Mouse (Mus musculus) MEL (cell line): ENCODE results near the gene Tiam1. TPM values are rescaled to one million over a fixed set of nuclear protein-coding genes. Genes with fewer than 3 reads are reported as not detected.

Source experiments
- DNase-seq: peaks from one replicate; pipeline ENCODE4 v3.0.0; 2011; ENCODE audit warnings: low read depth, low spot score
- H3K27ac ChIP-seq: 2 replicates; pipeline ENCODE4 v1.5.1; 2012; ENCODE audit warnings: low read depth, mild to moderate bottlenecking, control low read depth, low read length, moderate library complexity; ENCODE audit not compliant: control insufficient read depth
- H3K27me3 ChIP-seq, 2 experiments: fragments of 150-350 bp in 1 of 2; sonication (generic) in 1 of 2; 2 replicates each; pipeline ENCODE4 v1.6.1; 2012; ENCODE audit warnings: low read length in 2 of 2, mild to moderate bottlenecking in 2 of 2, improper control_type of control experiment in 1 of 2, moderate library complexity in 1 of 2; ENCODE audit not compliant: insufficient read depth in 2 of 2, control insufficient read depth in 1 of 2
- H3K36me3 ChIP-seq, 2 experiments: 2 replicates each; pipeline ENCODE4 v1.6.1; 2012 to 2014; ENCODE audit warnings: low read length in 2 of 2, improper control_type of control experiment in 1 of 2, inconsistent platforms in 1 of 2, mild to moderate bottlenecking in 1 of 2; ENCODE audit not compliant: insufficient read depth in 2 of 2, control insufficient read depth in 1 of 2
- H3K4me1 ChIP-seq, 2 experiments: fragments of 150-350 bp in 1 of 2; sonication (generic) in 1 of 2; 2 replicates each; pipeline ENCODE4 v1.6.1; 2012; ENCODE audit warnings: low read length in 2 of 2, improper control_type of control experiment in 1 of 2, mild to moderate bottlenecking in 1 of 2; ENCODE audit not compliant: insufficient read depth in 2 of 2, control insufficient read depth in 1 of 2
- H3K4me3 ChIP-seq, 2 experiments: fragments of 150-350 bp in 1 of 2; sonication (generic) in 1 of 2; 2 replicates each; pipeline ENCODE4 v1.5.1; 2012; ENCODE audit warnings: low read depth in 2 of 2, low read length in 2 of 2, mild to moderate bottlenecking in 2 of 2, moderate library complexity in 2 of 2, control low read depth in 1 of 2, improper control_type of control experiment in 1 of 2; ENCODE audit not compliant: control insufficient read depth in 1 of 2, insufficient read depth in 1 of 2
- H3K79me2 ChIP-seq: 2 replicates; pipeline ENCODE4 v1.6.1; 2012; ENCODE audit warnings: mild to moderate bottlenecking, low read length, moderate library complexity; ENCODE audit not compliant: control insufficient read depth, poor library complexity, insufficient read depth
- H3K9ac ChIP-seq: 2 replicates; pipeline ENCODE4 v1.6.1; 2012; ENCODE audit warnings: low read depth, mild to moderate bottlenecking, control low read depth, low read length, moderate library complexity; ENCODE audit not compliant: control insufficient read depth, poor library complexity, severe bottlenecking
- H3K9me3 ChIP-seq: fragments of 150-350 bp; sonication (generic); replicated peaks from 2 replicates; pipeline ENCODE4 v1.6.1; 2012; ENCODE audit warnings: mild to moderate bottlenecking, low read length, improper control_type of control experiment, moderate library complexity; ENCODE audit not compliant: insufficient read depth
- BHLHE40 ChIP-seq: IDR thresholded peaks from 2 replicates; pipeline ENCODE4 v1.6.1; 2012; ENCODE audit warnings: low read depth, mild to moderate bottlenecking, inconsistent platforms, low read length, improper control_type of control experiment, borderline replicate concordance
- CHD1 ChIP-seq: IDR thresholded peaks from 2 replicates; pipeline ENCODE4 v1.6.1; 2012; ENCODE audit warnings: low read depth, mild to moderate bottlenecking, inconsistent platforms, low read length, improper control_type of control experiment
- CTCF ChIP-seq, 3 experiments: IDR thresholded peaks in 2 of 3; conservative IDR thresholded peaks in 1 of 3; 2 replicates each; pipeline ENCODE4 v1.5.1; 2011 to 2012; ENCODE audit warnings: low read length in 3 of 3, low read depth in 2 of 3, mild to moderate bottlenecking in 2 of 3, improper control_type of control experiment in 1 of 3, inconsistent platforms in 1 of 3, mixed read lengths in 1 of 3, moderate library complexity in 1 of 3; ENCODE audit not compliant: control insufficient read depth in 1 of 3, insufficient read depth in 1 of 3, poor library complexity in 1 of 3, severe bottlenecking in 1 of 3
- E2F4 ChIP-seq: IDR thresholded peaks from 2 replicates; pipeline ENCODE4 v1.6.1; 2011; ENCODE audit warnings: low read depth, low read length, improper control_type of control experiment, borderline replicate concordance
- ELF1 ChIP-seq: IDR thresholded peaks from 2 replicates; pipeline ENCODE4 v1.6.1; 2014; ENCODE audit warnings: low read depth, mild to moderate bottlenecking, inconsistent platforms, low read length, improper control_type of control experiment, moderate library complexity
- EP300 ChIP-seq, 2 experiments: IDR thresholded peaks; 2 replicates each; pipeline ENCODE4 v1.6.1; 2011; ENCODE audit warnings: improper control_type of control experiment in 2 of 2, low read length in 2 of 2, low read depth in 1 of 2, mild to moderate bottlenecking in 1 of 2
- ETS1 ChIP-seq: IDR thresholded peaks from 2 replicates; pipeline ENCODE4 v1.6.1; 2012; ENCODE audit warnings: low read depth, mild to moderate bottlenecking, inconsistent platforms, low read length, improper control_type of control experiment, moderate library complexity
- GABPA ChIP-seq: IDR thresholded peaks from 2 replicates; pipeline ENCODE4 v1.6.1; 2012; ENCODE audit warnings: low read depth, mild to moderate bottlenecking, inconsistent platforms, low read length, improper control_type of control experiment, moderate library complexity
- GATA1 ChIP-seq: IDR thresholded peaks from 2 replicates; pipeline ENCODE4 v1.6.1; 2011; ENCODE audit warnings: low read depth, low read length, improper control_type of control experiment
- HCFC1 ChIP-seq: IDR thresholded peaks from 2 replicates; pipeline ENCODE4 v1.6.1; 2012; ENCODE audit warnings: low read depth, mild to moderate bottlenecking, inconsistent platforms, low read length, improper control_type of control experiment, moderate library complexity
- KAT2A ChIP-seq: conservative IDR thresholded peaks from 2 replicates; pipeline ENCODE4 v1.6.1; 2012; ENCODE audit warnings: low read depth, low read length, improper control_type of control experiment, inconsistent platforms
- MAFK ChIP-seq: IDR thresholded peaks from 2 replicates; pipeline ENCODE4 v1.6.1; 2011; ENCODE audit warnings: low read depth, mild to moderate bottlenecking, low read length, improper control_type of control experiment, borderline replicate concordance
- MAX ChIP-seq: IDR thresholded peaks from 2 replicates; pipeline ENCODE4 v1.6.1; 2011; ENCODE audit warnings: low read length, improper control_type of control experiment
- MAZ ChIP-seq: IDR thresholded peaks from 2 replicates; pipeline ENCODE4 v1.6.1; 2012; ENCODE audit warnings: low read depth, mild to moderate bottlenecking, inconsistent platforms, low read length, improper control_type of control experiment
- MEF2A ChIP-seq: IDR thresholded peaks from 2 replicates; pipeline ENCODE4 v1.6.1; 2014; ENCODE audit warnings: low read depth, mild to moderate bottlenecking, inconsistent platforms, low read length, improper control_type of control experiment; ENCODE audit not compliant: poor library complexity, insufficient replicate concordance, severe bottlenecking; ENCODE audit errors: extremely low read depth
- MXI1 ChIP-seq: IDR thresholded peaks from 2 replicates; pipeline ENCODE4 v1.6.1; 2011; ENCODE audit warnings: mild to moderate bottlenecking, low read depth, low read length, improper control_type of control experiment
- MYB ChIP-seq: IDR thresholded peaks from 2 replicates; pipeline ENCODE4 v1.6.1; 2011; ENCODE audit warnings: mild to moderate bottlenecking, low read depth, low read length, improper control_type of control experiment
- MYC ChIP-seq: IDR thresholded peaks from 2 replicates; pipeline ENCODE4 v1.6.1; 2011; ENCODE audit warnings: low read depth, mild to moderate bottlenecking, low read length, improper control_type of control experiment, moderate library complexity
- NELFE ChIP-seq: IDR thresholded peaks from 2 replicates; pipeline ENCODE4 v1.6.1; 2011; ENCODE audit warnings: low read depth, low read length, improper control_type of control experiment
- POLR2A ChIP-seq, 2 experiments: IDR thresholded peaks; 2 replicates each; pipeline ENCODE4 v1.6.1; 2011 to 2012; ENCODE audit warnings: low read length in 2 of 2, mild to moderate bottlenecking in 2 of 2, control low read depth in 1 of 2, improper control_type of control experiment in 1 of 2, low read depth in 1 of 2, moderate library complexity in 1 of 2; ENCODE audit not compliant: control insufficient read depth in 1 of 2, insufficient read depth in 1 of 2, poor library complexity in 1 of 2
- POLR2AphosphoS5 ChIP-seq: IDR thresholded peaks from 2 replicates; pipeline ENCODE4 v1.6.1; 2012; ENCODE audit warnings: low read depth, borderline replicate concordance, mild to moderate bottlenecking, inconsistent platforms, low read length, moderate library complexity, mixed read lengths
- RCOR1 ChIP-seq: IDR thresholded peaks from 2 replicates; pipeline ENCODE4 v1.6.1; 2012; ENCODE audit warnings: low read depth, mild to moderate bottlenecking, inconsistent platforms, low read length, improper control_type of control experiment
- SIN3A ChIP-seq: IDR thresholded peaks from 2 replicates; pipeline ENCODE4 v1.6.1; 2012; ENCODE audit warnings: low read length, improper control_type of control experiment, inconsistent platforms
- SMC3 ChIP-seq: IDR thresholded peaks from 2 replicates; pipeline ENCODE4 v1.6.1; 2011; ENCODE audit warnings: low read depth, low read length, improper control_type of control experiment
- TAL1 ChIP-seq: IDR thresholded peaks from 2 replicates; pipeline ENCODE4 v1.6.1; 2012; ENCODE audit warnings: mild to moderate bottlenecking, inconsistent platforms, low read length, moderate library complexity, mixed read lengths
- TBP ChIP-seq: IDR thresholded peaks from 2 replicates; pipeline ENCODE4 v1.8.0; 2011; ENCODE audit warnings: low read depth, low read length, improper control_type of control experiment
- TCF12 ChIP-seq: IDR thresholded peaks from 2 replicates; pipeline ENCODE4 v1.6.1; 2014; ENCODE audit warnings: low read depth, mild to moderate bottlenecking, inconsistent platforms, low read length, improper control_type of control experiment, moderate library complexity
- USF1 ChIP-seq: IDR thresholded peaks from 2 replicates; pipeline ENCODE4 v1.6.1; 2014; ENCODE audit warnings: low read depth, mild to moderate bottlenecking, inconsistent platforms, low read length, improper control_type of control experiment, moderate library complexity
- USF2 ChIP-seq, 2 experiments: IDR thresholded peaks; 2 replicates each; pipeline ENCODE4 v1.6.1; 2011 to 2012; ENCODE audit warnings: improper control_type of control experiment in 2 of 2, low read length in 2 of 2, borderline replicate concordance in 1 of 2, inconsistent platforms in 1 of 2, low read depth in 1 of 2, mild to moderate bottlenecking in 1 of 2; ENCODE audit not compliant: insufficient read depth in 1 of 2
- ZC3H11A ChIP-seq: IDR thresholded peaks from 2 replicates; pipeline ENCODE4 v1.6.1; 2012; ENCODE audit warnings: low read depth, mild to moderate bottlenecking, inconsistent platforms, low read length, improper control_type of control experiment
- ZMIZ1 ChIP-seq: IDR thresholded peaks from 2 replicates; pipeline ENCODE4 v1.6.1; 2012; ENCODE audit warnings: low read depth, mild to moderate bottlenecking, inconsistent platforms, low read length, improper control_type of control experiment, moderate library complexity
- ZNF384 ChIP-seq: IDR thresholded peaks from 2 replicates; pipeline ENCODE4 v1.6.1; 2012; ENCODE audit warnings: low read depth, mild to moderate bottlenecking, inconsistent platforms, low read length, improper control_type of control experiment
- polyA plus RNA-seq, 2 experiments: library from polyadenylated mRNA; stranded (reverse) in 1 of 2; unstranded in 1 of 2; fragments of >175 nt in 1 of 2; fragments of >200 nt in 1 of 2; gene quantifications; 2 replicates each; pipeline versions ENCODE4 v1.2.1 to v1.2.4; 2012; ENCODE audit warnings: low replicate concordance in 2 of 2, low read depth in 1 of 2; ENCODE audit not compliant: insufficient read length in 2 of 2, insufficient read depth in 1 of 2, missing spikeins in 1 of 2
- total RNA-seq: library from RNA; depleted of rRNA; stranded (reverse); fragments of 300-350 nt; gene quantifications from 2 replicates; pipeline ENCODE4 v1.2.3, GENCODE M21; 2012

The Tiam1 gene
- total and polyA plus RNA-seq, 3 experiments = 15.0 to 23.9 (median 19.9) TPM

GRCm38 (mm10) chr16:89830221-89830648 lies 313.3 kb downstream of the Tiam1 start:
- no peaks in the 10 kb centered on the region for H3K79me2 ChIP-seq
- peak overlapping the region; percentile 59 for H3K9ac ChIP-seq
- H3K36me3 ChIP-seq = peaks cover 0 to 22% of the 10 kb centered on the region in 2 experiments; a peak in 2 of 4 replicates
- H3K4me3 ChIP-seq = peak overlapping the region; percentile 50 to 60
- peak overlapping the region; percentile 83 for H3K27ac ChIP-seq
- DNase-seq = peak; percentile 84
- H3K9me3 ChIP-seq = no peaks in the 10 kb centered on the region
- no peaks in the 10 kb centered on the region for H3K27me3 ChIP-seq
- TF ChIP-seq GABPA (no peak), USF1 (no peak), BHLHE40 (peak; percentile 36; the same call in 1 of the 2 replicates), MXI1 (no peak), ZNF384 (no peak), TBP (0 out of 2 replicates have a peak, but pooled peaks have one; percentile 28), ZMIZ1 (peak; percentile 40; the same call in 1 of the 2 replicates), NELFE (peak; percentile 53), TAL1 (peak; percentile 78), TCF12 (peak; percentile 61), RCOR1 (peak; percentile 57; the same call in 1 of the 2 replicates), MEF2A (peak; percentile 43; the same call in 1 of the 2 replicates), GATA1 (peak; percentile 92), ELF1 (peak; percentile 83), MAZ (no peak), POLR2AphosphoS5 (no peak), MAFK (no peak), E2F4 (no peak), ZC3H11A (no peak), MYC (no peak), POLR2A (IDR thresholded peaks at IDR 0.05; ENCODE audit: control insufficient read depth in 1 of 2, insufficient read depth in 1 of 2, low read depth in 1 of 2, low read length in 2 of 2, poor library complexity in 1 of 2) (peak in 1 of 2 experiments; percentile 58; a peak in 2 of 4 replicates), KAT2A (no peak), SIN3A (peak; percentile 54), SMC3 (no peak), MYB (peak; percentile 68), CTCF (IDR thresholded peaks at IDR 0.05 in 2 of 3, conservative IDR thresholded peaks at IDR 0.05 in 1 of 3; ENCODE audit: control insufficient read depth in 1 of 3, insufficient read depth in 1 of 3, low read depth in 2 of 3, low read length in 3 of 3, poor library complexity in 1 of 3, severe bottlenecking in 1 of 3) (no peak), HCFC1 (0 out of 2 replicates have a peak, but pooled peaks have one; percentile 55), EP300 (IDR thresholded peaks at IDR 0.05; ENCODE audit: low read depth in 1 of 2, low read length in 2 of 2) (peak; percentile 86 to 90), ETS1 (peak; percentile 79), CHD1 (no peak), USF2 (IDR thresholded peaks at IDR 0.05; ENCODE audit: borderline replicate concordance in 1 of 2, insufficient read depth in 1 of 2, low read depth in 1 of 2, low read length in 2 of 2) (no peak), MAX (peak; percentile 57; the same call in 1 of the 2 replicates)
- peaks cover 3 to 43% of the 10 kb centered on the region in 2 experiments for H3K4me1 ChIP-seq
